Mouse (Mus musculus): ENCODE data around the gene Taf1c. TPM values are rescaled to one million over a fixed set of nuclear protein-coding genes. Genes with fewer than 3 reads are reported as not detected.

Gene Taf1c
- polyA plus RNA-seq (2017; shearing (Covaris generic)): 23.6 TPM

DNA sequence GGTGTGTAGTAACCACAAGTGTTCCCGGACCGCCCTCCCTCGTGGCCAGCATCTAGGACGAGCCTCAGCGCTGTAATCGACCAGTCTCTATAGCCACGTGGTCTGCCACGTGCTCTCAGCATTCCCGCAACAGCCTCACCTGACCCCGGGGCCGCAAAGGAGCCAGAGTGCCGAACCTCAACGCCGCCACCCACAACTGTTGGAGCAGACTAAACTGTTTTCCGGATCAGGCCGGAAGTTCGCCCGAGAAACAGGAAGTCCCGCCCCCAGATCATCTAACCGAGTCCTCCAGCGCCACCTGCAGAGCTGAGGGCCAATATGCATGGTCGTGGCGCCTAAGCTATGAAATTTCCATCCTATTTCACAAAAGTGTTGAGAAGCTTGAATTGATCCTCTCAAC lies at the start of gene Taf1c:
TSS of gene Taf1c (minus strand) at position 227 of the 400 bp plus-strand sequence.

DNA sequence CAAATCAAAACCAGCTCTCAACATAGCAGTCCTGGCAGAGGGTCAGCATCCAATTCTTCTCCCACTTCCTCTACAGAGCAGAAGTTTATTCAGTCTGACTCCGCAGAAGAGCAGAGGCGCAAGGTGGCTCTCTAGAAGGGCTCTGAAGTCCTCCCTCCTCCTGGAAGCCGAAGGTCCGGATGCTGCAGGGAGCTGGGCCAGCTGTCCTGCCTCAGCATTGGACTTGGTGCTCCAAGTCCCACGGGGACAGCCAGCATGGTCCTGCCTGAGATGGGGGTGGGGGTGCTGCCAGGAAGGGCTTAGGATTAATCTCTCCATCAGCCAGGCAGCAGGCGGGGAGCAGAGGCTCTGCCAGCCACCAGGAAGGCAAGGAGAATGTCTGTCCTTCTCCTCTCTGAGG lies 30.4 kb upstream of the Taf1c start, which contains the start of gene Kcng4:
TSS of gene Kcng4 (minus strand) at position 303 of the 400 bp plus-strand sequence.

DNA sequence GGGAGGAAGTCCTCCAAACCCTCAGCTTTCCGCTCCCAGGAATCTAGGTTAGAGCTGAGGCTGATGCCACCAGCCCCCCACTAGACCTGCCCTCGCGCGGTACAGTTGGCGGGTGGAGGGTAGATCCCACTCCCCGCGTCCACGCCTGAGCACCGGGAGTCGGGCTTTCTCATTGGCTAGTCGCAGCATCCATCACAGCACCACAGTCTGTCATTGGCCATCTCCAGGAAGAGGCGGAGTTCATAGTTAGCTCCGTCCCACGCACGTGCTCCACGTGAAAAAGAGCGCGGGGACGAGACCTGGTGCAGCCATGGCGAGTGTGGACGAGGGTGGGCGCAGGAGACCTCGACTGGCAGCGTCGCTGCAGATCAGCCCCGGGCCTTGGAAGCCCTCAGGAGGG lies 7.4 kb upstream of the Taf1c start, which contains the start of gene Adad2:
TSS of gene Adad2 (plus strand) at position 277 of the 400 bp plus-strand sequence.

DNA sequence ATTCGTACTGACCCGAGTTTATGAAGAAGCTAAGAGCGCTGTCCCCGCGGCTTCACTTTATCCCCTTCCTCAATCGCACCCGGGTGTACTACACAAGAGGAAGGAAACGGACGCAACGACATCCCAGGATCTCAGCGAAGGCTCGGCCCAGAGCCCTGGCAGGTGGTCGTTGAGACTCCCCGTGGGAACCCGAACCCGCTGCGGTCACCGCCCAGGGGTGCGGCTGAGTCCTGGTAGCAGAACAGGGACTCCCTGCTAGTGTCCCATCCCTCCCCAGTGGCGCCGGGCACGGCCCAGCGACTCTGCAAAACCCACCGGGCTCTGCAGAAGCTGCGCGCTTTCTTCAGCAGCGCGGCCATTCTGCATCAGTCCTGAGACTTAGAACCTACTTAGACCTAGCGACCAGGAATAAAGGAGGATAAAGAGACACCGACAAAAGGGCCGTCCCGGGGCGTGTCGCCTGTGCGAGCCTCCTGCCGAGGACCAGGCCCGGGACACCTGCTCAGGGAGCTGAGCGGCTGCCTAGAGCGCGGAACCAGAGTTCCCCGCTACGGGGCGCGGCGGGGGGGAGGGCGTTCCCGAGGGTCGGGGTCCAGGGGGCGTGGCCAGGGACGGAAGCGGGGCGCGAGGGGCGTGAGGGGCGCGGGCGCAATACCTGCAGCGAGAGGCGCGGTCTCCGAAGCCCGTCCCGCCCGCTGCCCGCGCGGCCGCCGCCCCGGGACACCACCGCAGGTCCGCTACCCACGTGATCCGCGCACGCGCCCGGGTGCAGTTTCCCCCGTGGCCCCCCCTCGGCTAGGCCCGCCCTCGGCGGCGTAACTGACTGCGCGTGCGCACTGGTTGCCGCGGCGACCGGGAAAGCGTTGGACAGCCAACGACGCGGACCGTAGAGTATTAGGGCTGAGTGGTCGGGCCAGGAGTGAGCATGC lies 30.3 kb downstream of the Taf1c start, which contains the start of the genes Hsdl1 and Dnaaf1:
TSS of gene Hsdl1 (minus strand) at position 747 of the 929 bp plus-strand sequence.
TSS of gene Dnaaf1 (plus strand) at position 799 of the 929 bp plus-strand sequence.

DNA sequence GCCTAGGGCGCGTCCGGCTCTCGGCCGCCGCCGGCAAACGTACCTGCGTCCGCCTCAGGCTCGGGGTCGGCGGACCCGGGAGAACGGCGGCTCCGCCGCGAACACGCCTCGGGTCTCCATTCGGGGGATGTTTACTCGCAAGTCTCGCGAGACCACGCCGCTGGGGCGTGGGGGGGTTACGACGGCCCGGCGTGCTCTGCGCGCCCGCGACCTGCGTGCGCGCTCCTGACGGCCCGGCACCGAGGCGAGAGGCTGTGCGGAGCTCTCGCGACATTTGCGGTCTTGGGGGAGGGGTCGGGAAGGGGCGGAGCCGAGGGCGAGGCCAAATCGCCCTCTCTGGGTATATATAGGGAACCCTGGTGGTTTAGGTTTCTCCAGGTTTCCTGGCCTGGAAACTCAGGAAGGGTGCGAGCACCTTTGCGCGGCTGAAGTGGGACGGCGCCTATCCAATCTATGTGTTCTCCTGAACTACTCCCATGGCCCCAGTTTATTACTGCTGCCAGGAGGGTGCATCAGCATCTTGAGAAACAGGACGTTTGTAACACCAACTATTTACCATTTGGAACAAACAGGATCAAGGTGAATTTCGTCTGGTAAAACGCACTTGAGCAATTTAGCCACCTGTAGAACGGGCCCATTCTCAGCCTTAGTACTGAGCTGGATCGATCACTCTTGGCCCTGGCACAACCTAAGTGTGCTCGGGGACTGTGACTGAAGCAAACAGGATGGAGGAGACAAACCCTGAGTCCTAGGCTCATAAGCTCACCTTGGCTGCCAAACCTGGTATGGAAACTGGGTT lies 46.2 kb downstream of the Taf1c start, which contains the start of gene Mbtps1:
TSS of gene Mbtps1 (minus strand) at position 133 of the 799 bp plus-strand sequence.

Other genes with a start within 250 kb of the Taf1c start
- gene Mlycd, start 210.3 kb downstream of the Taf1c start, polyA plus RNA-seq (2017; shearing (Covaris generic)): 11.4 TPM
- 3.1 TPM for gene Osgin1, start 171.1 kb downstream of the Taf1c start, polyA plus RNA-seq (2017; shearing (Covaris generic))
- gene Necab2, start 158.5 kb downstream of the Taf1c start, polyA plus RNA-seq (2017; shearing (Covaris generic)): not detected
- gene Slc38a8, start 103.5 kb downstream of the Taf1c start, polyA plus RNA-seq (2017; shearing (Covaris generic)): not detected
- gene Mbtps1, start 46.5 kb downstream of the Taf1c start, polyA plus RNA-seq (2017; shearing (Covaris generic)): 91.7 TPM
- gene Hsdl1, start 30.0 kb downstream of the Taf1c start, polyA plus RNA-seq (2017; shearing (Covaris generic)): 129 TPM
- not detected for gene Dnaaf1, start 30.0 kb downstream of the Taf1c start, polyA plus RNA-seq (2017; shearing (Covaris generic))
- not detected for gene Adad2, start 7.5 kb upstream of the Taf1c start, polyA plus RNA-seq (2017; shearing (Covaris generic))
- not detected for gene Kcng4, start 30.5 kb upstream of the Taf1c start, polyA plus RNA-seq (2017; shearing (Covaris generic))
- gene Wfdc1, start 61.1 kb upstream of the Taf1c start, polyA plus RNA-seq (2017; shearing (Covaris generic)): not detected
- gene Atp2c2, start 94.8 kb upstream of the Taf1c start, polyA plus RNA-seq (2017; shearing (Covaris generic)): not detected
- gene Tldc1, start 173.2 kb upstream of the Taf1c start, polyA plus RNA-seq (2017; shearing (Covaris generic)): 2.1 TPM
- 216 TPM for gene Cotl1, start 235.3 kb upstream of the Taf1c start, polyA plus RNA-seq (2017; shearing (Covaris generic))

Data from naive thymus-derived CD4-positive, alpha-beta T cell, adult 5 months (primary cell).